Mouse (Mus musculus) kidney, adult 2 months (tissue): Measurements from ENCODE around the gene Slc23a4.

Experiments used
- CTCF ChIP-seq: fragments of 200-500 bp; conservative IDR thresholded peaks from 2 replicates; pipeline ENCODE4 v1.5.1; 2011; ENCODE audit warnings: low read depth, mild to moderate bottlenecking, control low read depth, low read length, moderate library complexity, mixed read lengths; ENCODE audit not compliant: insufficient read depth, insufficient read length
- POLR2A ChIP-seq: fragments of 200-500 bp; IDR thresholded peaks from one replicate; pipeline ENCODE4 v1.6.1; 2011; ENCODE audit warnings: low read depth, low read length, control low read depth

GRCm38 (mm10) chr6:34938929-34939325, 49.3 kb downstream of the Slc23a4 start:
- TF ChIP-seq POLR2A (no peak), CTCF (no peak)
